Mouse (Mus musculus): ENCODE results near the gene Nphp1. TPM values are rescaled to one million over a fixed set of nuclear protein-coding genes. Genes with fewer than 3 reads are reported as not detected.

The Nphp1 gene
- polyA plus RNA-seq, 1 experiment = 1.1 TPM

DNA sequence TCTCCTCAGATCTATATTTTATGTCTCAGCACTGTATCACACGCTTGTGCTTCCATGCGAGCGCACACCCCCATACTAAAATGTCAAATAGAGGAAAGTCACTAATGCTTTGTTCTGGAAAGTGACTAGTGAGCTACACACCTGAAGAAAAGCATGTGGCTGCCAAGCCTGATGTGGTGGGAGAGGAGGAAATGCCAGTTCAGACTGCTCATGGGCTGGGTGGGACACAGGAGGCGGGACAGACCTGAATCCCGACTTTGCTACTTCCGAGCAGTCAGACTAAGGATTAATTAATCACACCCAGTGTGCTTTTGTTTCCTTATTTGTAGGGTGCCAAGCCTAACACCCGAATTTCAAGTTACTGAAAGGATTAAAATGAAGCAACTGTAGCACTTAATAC, 40.4 kb downstream of the Nphp1 start:
- H3K36me3 ChIP-seq (ENCODE audit: control insufficient read depth, insufficient read depth, low read length) = no peaks in the 10 kb centered on the region
- H3K27ac ChIP-seq (ENCODE audit: insufficient read depth, low read depth, low read length) = no peak overlapping the region
- WGBS = 66% methylated on average over 7 of the region's 7 CpGs
- H3K4me1 ChIP-seq (ENCODE audit: control insufficient read depth, insufficient read depth, insufficient read length, low read length) = no peaks in the 10 kb centered on the region
- no peak overlapping the region for H3K4me3 ChIP-seq (ENCODE audit: low read depth, low read length)
- no peaks in the 10 kb centered on the region for H3K27me3 ChIP-seq (ENCODE audit: control insufficient read depth, insufficient read depth, low read length)
- TF ChIP-seq POLR2A (IDR thresholded peaks at IDR 0.05; ENCODE audit: low read depth, low read length) (no peak), CTCF (IDR thresholded peaks at IDR 0.05; ENCODE audit: extremely low read depth, insufficient read length, insufficient replicate concordance, low read depth, low read length) (no peak)

DNA sequence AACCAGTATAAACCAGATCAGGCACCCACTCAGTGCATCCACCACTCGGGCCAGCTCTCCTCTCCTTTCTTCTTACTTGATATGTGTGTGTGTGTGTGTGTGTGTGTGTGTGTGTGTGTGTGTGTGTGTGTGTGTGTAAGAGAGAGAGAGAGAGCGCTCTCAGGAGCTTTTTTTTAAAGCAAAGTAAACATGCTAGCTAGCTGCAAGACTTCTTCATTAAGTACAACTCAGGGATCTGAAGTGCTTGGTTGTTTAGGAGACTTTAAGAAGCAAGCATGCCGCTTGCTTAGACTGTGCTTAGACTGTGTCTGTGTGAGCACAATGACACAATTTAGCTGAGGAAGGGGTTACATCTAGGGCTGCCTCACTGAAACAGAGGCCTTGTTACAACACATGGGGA, 46.1 kb downstream of the Nphp1 start:
- Histone ChIP-seq H3K27ac (ENCODE audit: insufficient read depth, low read depth, low read length) (no peak overlapping the region), H3K4me3 (ENCODE audit: low read depth, low read length) (no peak overlapping the region), H3K36me3 (ENCODE audit: control insufficient read depth, insufficient read depth, low read length) (no peaks in the 10 kb centered on the region), H3K4me1 (ENCODE audit: control insufficient read depth, insufficient read depth, insufficient read length, low read length) (peaks cover 6% of the 10 kb centered on the region), H3K27me3 (ENCODE audit: control insufficient read depth, insufficient read depth, low read length) (no peaks in the 10 kb centered on the region)
- TF ChIP-seq CTCF (IDR thresholded peaks at IDR 0.05; ENCODE audit: extremely low read depth, insufficient read length, insufficient replicate concordance, low read depth, low read length) (no peak), POLR2A (IDR thresholded peaks at IDR 0.05; ENCODE audit: low read depth, low read length) (no peak)
- 87% methylated on average over 3 of the region's 3 CpGs for WGBS

DNA sequence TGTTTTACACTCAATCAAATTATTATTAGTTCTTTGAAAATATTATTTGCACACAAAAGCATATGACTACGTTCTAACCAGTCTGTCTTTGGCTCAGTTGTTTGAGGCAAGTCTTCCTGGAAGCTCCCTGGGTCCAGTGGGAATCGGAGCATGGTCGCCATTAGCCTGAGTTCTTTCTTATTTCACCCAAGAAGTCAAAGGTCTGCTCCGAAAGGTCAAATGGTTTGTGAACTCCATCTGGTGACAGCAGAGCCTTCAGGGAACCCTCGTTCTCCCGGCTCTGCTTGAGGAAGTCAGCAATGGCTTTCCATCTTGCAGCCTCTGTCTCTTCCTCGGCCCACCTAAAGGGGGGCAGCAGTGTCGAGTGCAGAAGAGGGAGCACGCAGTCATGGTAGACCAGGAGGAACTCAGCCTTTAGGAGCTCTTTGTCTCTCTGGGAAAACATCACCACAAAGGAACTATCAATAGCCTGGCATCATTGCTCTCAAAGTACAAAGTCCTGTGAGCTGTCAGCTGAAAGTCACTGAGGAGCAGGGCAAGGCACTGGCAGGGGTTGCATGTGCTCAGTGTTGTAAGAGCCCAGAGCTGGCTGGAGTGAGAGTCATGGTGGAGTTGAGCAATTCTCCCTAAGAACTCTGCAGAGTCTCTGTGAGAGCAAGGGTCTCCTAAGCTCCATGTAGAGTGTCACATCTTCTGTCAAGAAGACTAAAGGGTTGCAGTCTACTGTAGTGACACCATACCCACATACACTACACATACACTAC, 47.8 kb downstream of the Nphp1 start:
- Histone ChIP-seq H3K36me3 (ENCODE audit: control insufficient read depth, insufficient read depth, low read length) (no peaks in the 10 kb centered on the region), H3K4me1 (ENCODE audit: control insufficient read depth, insufficient read depth, insufficient read length, low read length) (peaks cover 22% of the 10 kb centered on the region), H3K4me3 (ENCODE audit: low read depth, low read length) (no peak overlapping the region), H3K27me3 (ENCODE audit: control insufficient read depth, insufficient read depth, low read length) (no peaks in the 10 kb centered on the region), H3K27ac (ENCODE audit: insufficient read depth, low read depth, low read length) (peak overlapping the region; percentile 54; the same call in 1 of the 2 replicates)
- no peak for TF ChIP-seq CTCF (IDR thresholded peaks at IDR 0.05; ENCODE audit: extremely low read depth, insufficient read length, insufficient replicate concordance, low read depth, low read length)
- TF ChIP-seq POLR2A (IDR thresholded peaks at IDR 0.05; ENCODE audit: low read depth, low read length) = no peak
- 76% methylated on average over 9 of the region's 9 CpGs for WGBS

DNA sequence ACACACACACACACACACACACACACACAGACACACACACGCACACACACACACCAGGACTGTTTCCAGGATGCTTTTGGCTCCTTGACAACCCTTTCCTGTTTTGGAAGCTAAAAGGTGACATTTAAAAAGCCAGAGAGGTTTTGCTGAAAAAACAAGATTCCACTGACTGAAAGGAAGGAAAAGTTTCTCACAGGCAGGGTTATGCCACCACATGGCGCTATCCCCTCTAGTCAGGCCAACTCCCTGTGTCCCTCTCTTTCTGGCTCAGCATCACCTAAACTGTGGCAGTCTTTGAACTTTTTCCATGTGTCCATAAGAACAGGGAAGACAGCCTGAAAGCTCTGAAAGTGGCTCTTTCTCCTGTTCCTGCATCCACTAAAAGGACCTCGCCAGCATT, 50.8 kb downstream of the Nphp1 start:
- Histone ChIP-seq H3K27ac (ENCODE audit: insufficient read depth, low read depth, low read length) (no peak overlapping the region), H3K4me1 (ENCODE audit: control insufficient read depth, insufficient read depth, insufficient read length, low read length) (peaks cover 31% of the 10 kb centered on the region), H3K36me3 (ENCODE audit: control insufficient read depth, insufficient read depth, low read length) (no peaks in the 10 kb centered on the region), H3K4me3 (ENCODE audit: low read depth, low read length) (no peak overlapping the region), H3K27me3 (ENCODE audit: control insufficient read depth, insufficient read depth, low read length) (no peaks in the 10 kb centered on the region)
- 82% methylated on average over 3 of the region's 3 CpGs for WGBS
- no peak for TF ChIP-seq POLR2A (IDR thresholded peaks at IDR 0.05; ENCODE audit: low read depth, low read length)
- TF ChIP-seq CTCF (IDR thresholded peaks at IDR 0.05; ENCODE audit: extremely low read depth, insufficient read length, insufficient replicate concordance, low read depth, low read length) = no peak

DNA sequence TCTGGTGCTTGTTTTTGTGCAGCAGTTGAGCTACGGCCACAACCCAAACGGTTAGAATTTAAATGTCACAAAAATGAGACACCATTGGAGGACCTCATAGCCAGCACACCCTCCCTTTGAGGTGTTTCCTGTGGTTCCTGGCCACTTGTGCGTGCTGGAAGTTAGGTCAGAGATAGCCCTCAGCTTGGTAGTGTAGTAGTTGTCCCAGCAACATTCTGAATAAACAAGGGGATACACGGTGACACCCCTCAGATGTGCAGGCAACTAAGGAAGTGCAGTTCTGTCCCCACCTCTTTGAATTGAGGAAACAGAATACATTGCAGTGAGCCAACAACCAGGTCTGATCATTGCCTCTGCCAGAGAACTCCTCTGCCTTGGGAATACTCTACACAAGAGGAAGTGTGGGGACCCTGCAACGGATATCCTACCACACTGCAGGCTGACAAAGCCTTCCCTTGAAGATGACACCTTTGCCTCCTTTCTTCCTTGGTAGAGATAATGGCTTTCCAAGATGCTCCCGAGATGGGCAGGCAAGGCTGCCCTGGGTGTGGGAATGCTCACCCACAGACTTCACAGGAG, 52.0 kb downstream of the Nphp1 start:
- 49% methylated on average over 6 of the region's 6 CpGs for WGBS
- Histone ChIP-seq H3K27ac (ENCODE audit: insufficient read depth, low read depth, low read length) (peak overlapping the region; percentile 91), H3K36me3 (ENCODE audit: control insufficient read depth, insufficient read depth, low read length) (no peaks in the 10 kb centered on the region), H3K27me3 (ENCODE audit: control insufficient read depth, insufficient read depth, low read length) (no peaks in the 10 kb centered on the region), H3K4me1 (ENCODE audit: control insufficient read depth, insufficient read depth, insufficient read length, low read length) (peaks cover 30% of the 10 kb centered on the region), H3K4me3 (ENCODE audit: low read depth, low read length) (no peak overlapping the region)
- TF ChIP-seq POLR2A (IDR thresholded peaks at IDR 0.05; ENCODE audit: low read depth, low read length) (no peak), CTCF (IDR thresholded peaks at IDR 0.05; ENCODE audit: extremely low read depth, insufficient read length, insufficient replicate concordance, low read depth, low read length) (no peak)

DNA sequence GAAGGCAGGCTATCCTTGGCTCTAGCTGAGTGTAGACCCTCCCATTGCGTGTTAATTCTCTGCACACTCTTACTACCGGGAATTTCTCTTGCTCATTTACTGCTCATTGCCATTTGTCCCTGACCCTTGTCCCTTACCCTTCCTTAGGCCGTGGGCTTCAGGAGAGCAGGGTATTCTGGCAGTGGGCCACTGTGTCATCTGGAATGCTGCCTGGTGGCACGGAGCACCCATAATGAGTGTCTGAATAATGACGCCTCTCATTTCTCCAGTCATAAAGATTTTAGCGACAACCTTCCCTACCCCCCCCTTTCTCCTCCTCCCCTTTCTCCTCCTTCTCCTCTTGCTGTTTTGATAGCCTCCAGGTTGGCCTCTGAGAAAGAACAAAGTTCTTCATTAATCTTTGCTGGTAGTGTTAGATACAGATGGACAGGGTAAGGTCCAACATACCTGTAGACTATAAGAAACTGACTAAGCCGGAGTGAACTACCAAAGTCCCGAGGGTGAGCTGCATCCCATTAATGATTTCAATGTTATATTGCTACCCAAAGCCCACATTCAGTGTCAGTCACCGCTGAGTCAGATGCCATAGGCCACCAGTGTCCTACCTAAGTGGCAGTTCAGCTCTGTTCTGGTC, 53.1 kb downstream of the Nphp1 start:
- Histone ChIP-seq H3K4me1 (ENCODE audit: control insufficient read depth, insufficient read depth, insufficient read length, low read length) (peaks cover 25% of the 10 kb centered on the region), H3K36me3 (ENCODE audit: control insufficient read depth, insufficient read depth, low read length) (no peaks in the 10 kb centered on the region), H3K27ac (ENCODE audit: insufficient read depth, low read depth, low read length) (peak overlapping the region; percentile 95), H3K4me3 (ENCODE audit: low read depth, low read length) (peak overlapping the region; percentile 13; the same call in 1 of the 2 replicates), H3K27me3 (ENCODE audit: control insufficient read depth, insufficient read depth, low read length) (no peaks in the 10 kb centered on the region)
- TF ChIP-seq POLR2A (IDR thresholded peaks at IDR 0.05; ENCODE audit: low read depth, low read length) (no peak), CTCF (IDR thresholded peaks at IDR 0.05; ENCODE audit: extremely low read depth, insufficient read length, insufficient replicate concordance, low read depth, low read length) (no peak)
- 24% methylated on average over 9 of the region's 9 CpGs for WGBS

DNA sequence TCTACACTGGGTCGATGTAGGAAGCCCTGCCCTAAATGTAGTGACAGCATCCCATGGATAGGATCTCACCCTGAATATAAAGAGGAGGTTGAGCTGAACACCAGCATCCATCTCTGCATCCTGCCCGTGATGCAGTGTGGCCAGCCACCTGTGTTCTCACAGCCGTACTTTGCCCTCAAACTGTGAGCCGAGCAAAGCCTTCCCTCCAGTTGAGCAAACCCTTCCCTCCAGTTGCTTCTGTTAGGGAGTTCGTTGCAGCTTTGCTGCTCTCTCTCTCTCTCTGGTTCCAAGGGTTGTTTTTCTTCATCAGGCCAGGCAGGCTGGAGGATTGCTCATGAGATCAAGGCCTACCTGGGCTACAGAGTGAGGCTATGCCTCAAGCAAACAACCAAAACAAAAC, 53.8 kb downstream of the Nphp1 start:
- peaks cover 26% of the 10 kb centered on the region for H3K4me1 ChIP-seq (ENCODE audit: control insufficient read depth, insufficient read depth, insufficient read length, low read length)
- no peaks in the 10 kb centered on the region for H3K27me3 ChIP-seq (ENCODE audit: control insufficient read depth, insufficient read depth, low read length)
- H3K36me3 ChIP-seq (ENCODE audit: control insufficient read depth, insufficient read depth, low read length) = no peaks in the 10 kb centered on the region
- H3K4me3 ChIP-seq (ENCODE audit: low read depth, low read length) = no peak overlapping the region
- 27% methylated on average over 5 of the region's 5 CpGs for WGBS
- peak overlapping the region; percentile 95 for H3K27ac ChIP-seq (ENCODE audit: insufficient read depth, low read depth, low read length)
- TF ChIP-seq POLR2A (IDR thresholded peaks at IDR 0.05; ENCODE audit: low read depth, low read length) (no peak), CTCF (IDR thresholded peaks at IDR 0.05; ENCODE audit: extremely low read depth, insufficient read length, insufficient replicate concordance, low read depth, low read length) (no peak)
